ENCODE assay signal across 27 mouse cellular contexts in genomic region chr6:98830191-98830590, GRCm38 (mm10).
DNase-seq lines count a peak whose midpoint lies in the region; ATAC-seq lines count a peak whose summit lies in the region.
"Had no signal": no experiment of that assay in that cellular context is flagged by ENCODE, and none has a peak within 500 bp of the region (broad histone marks: within the 10 kb centered on the region; RNA-seq: fewer than 3 reads in every experiment).

No protein-coding gene starts in this region.

- WGBS in kidney, embryonic 16.5 days = 70% methylated on average over 4 of the region's 4 CpGs

- H3K9ac ChIP-seq in kidney, embryonic 16.5 days (replicated peaks; ENCODE audit: low read length) = no peak overlapping the region
- H3K9ac ChIP-seq: embryonic facial prominence, embryonic 13.5 days; embryonic facial prominence, embryonic 15.5 days; forebrain, embryonic 12.5 days had no signal

- no peaks in the 10 kb centered on the region for H3K27me3 ChIP-seq in kidney, embryonic 16.5 days (ENCODE audit: insufficient read depth, low read length)
- H3K27me3 ChIP-seq: CH12.LX; embryonic facial prominence, embryonic 13.5 days; embryonic facial prominence, embryonic 15.5 days; forebrain, embryonic 12.5 days had no signal

- no peaks in the 10 kb centered on the region for H3K36me3 ChIP-seq in kidney, embryonic 16.5 days (ENCODE audit: insufficient read depth, low read length)
- H3K36me3 ChIP-seq: embryonic facial prominence, embryonic 13.5 days; embryonic facial prominence, embryonic 15.5 days; forebrain, embryonic 10.5 days; forebrain, embryonic 12.5 days; G1E had no signal

- no peak overlapping the region for H3K4me2 ChIP-seq in kidney, embryonic 16.5 days (replicated peaks; ENCODE audit: low read depth, low read length)
- H3K4me2 ChIP-seq: embryonic facial prominence, embryonic 13.5 days; embryonic facial prominence, embryonic 15.5 days; forebrain, embryonic 12.5 days had no signal

- peak; percentile 4 for DNase-seq in kidney, adult 18-20 months
- peak; percentile 12 to 17 for DNase-seq in kidney, adult 8-10 months
- no peak for DNase-seq in kidney, postnatal 14 days
- DNase-seq in kidney, postnatal 36 days = peak; percentile 4
- DNase-seq in kidney, adult 11 months = no peak
- DNase-seq: adrenal gland, adult 2 months; adrenal gland, postnatal 10 days; adrenal gland, postnatal 25 days; B cell, adult 2 months; cerebellum, adult 11 months; cerebellum, adult 18-20 months; cerebellum, adult 8-10 months; cerebellum, adult 9-11 months; cerebellum, postnatal 14 days; cerebellum, postnatal 36 days; embryo, embryonic 11 days had no signal

- H3K9me3 ChIP-seq in kidney, embryonic 16.5 days (ENCODE audit: low read length) = no peaks in the 10 kb centered on the region
- H3K9me3 ChIP-seq: embryonic facial prominence, embryonic 13.5 days; embryonic facial prominence, embryonic 15.5 days; forebrain, embryonic 10.5 days; forebrain, embryonic 12.5 days; G1E had no signal

- no peak for ATAC-seq in kidney, embryonic 16.5 days (ENCODE audit: low FRiP score, low TSS enrichment)
- ATAC-seq: CD4-positive, CD25-positive, alpha-beta regulatory T cell, adult 4 months; forebrain, embryonic 14.5 days; forebrain, embryonic 16.5 days had no signal

- no peak overlapping the region for H3K4me3 ChIP-seq in kidney, embryonic 16.5 days (ENCODE audit: low read length)
- H3K4me3 ChIP-seq: embryonic facial prominence, embryonic 13.5 days; embryonic facial prominence, embryonic 15.5 days; erythroblast, embryonic 14.5 days; forebrain, embryonic 10.5 days; forebrain, embryonic 12.5 days had no signal

- H3K27ac ChIP-seq in kidney, embryonic 16.5 days (ENCODE audit: low read length) = no peak overlapping the region
- H3K27ac ChIP-seq: embryonic facial prominence, embryonic 13.5 days; embryonic facial prominence, embryonic 15.5 days; forebrain, embryonic 10.5 days; forebrain, embryonic 12.5 days had no signal

- H3K4me1 ChIP-seq in kidney, embryonic 16.5 days (ENCODE audit: insufficient read depth, low read length) = no peaks in the 10 kb centered on the region
- H3K4me1 ChIP-seq: embryonic facial prominence, embryonic 15.5 days; forebrain, embryonic 10.5 days; forebrain, embryonic 12.5 days had no signal

Comparison
In these comparisons a context has a peak if more than half of its experiments do, and no peak if none do; other contexts are left out.
1. DNase-seq: peak in kidney, adult 18-20 months (single experiment), kidney, adult 8-10 months (2 of 2) and kidney, postnatal 36 days (2 of 2); none in kidney, postnatal 14 days (single experiment) and kidney, adult 11 months (single experiment).